Mouse (Mus musculus): ENCODE measurements around the gene Hspb11. TPM values are rescaled to one million over a fixed set of nuclear protein-coding genes. Genes with fewer than 3 reads are reported as not detected.

Hspb11 gene
- polyA plus RNA-seq, 1 experiment from 2014 or later = 34.5 TPM

DNA sequence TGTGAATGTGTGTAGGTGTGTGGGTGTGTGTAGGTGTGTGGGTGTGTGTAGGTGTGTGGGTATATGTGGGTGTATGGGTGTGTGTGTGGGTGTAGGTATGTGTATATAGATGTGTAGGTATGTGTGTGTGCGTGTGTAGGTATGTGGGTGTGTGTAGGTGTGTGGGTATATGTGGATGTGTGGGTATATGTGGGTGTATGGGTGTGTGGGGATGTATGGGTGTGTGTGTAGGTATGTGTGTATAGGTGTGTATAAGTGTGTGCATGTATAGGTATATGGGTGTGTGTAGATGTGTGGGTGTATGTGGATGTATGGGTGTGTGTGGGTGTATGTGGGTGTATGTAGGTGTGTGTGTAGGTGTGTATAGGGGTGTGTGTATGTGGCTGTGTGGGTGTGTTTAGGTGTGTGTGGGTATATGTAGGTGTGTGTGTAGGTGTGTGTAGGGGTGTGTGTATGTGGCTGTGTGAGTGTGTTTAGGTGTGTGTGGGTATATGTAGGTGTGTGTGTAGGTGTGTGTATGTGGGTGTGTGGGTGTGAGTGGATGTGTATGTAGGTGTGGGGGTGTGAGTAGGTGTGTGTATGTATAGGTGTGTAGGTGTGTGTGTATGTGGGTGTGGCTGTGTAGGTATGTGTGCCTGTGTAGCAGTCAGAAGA lies 47.6 kb downstream of the Hspb11 start:
- Histone ChIP-seq H3K4me1 (no peaks in the 10 kb centered on the region), H3K4me3 (no peak overlapping the region), H3K9ac (no peak overlapping the region), H3K4me2 (no peak overlapping the region), H3K36me3 (replicated peaks) (no peaks in the 10 kb centered on the region), H3K27me3 (replicated peaks) (no peaks in the 10 kb centered on the region), H3K9me3 (no peaks in the 10 kb centered on the region), H3K27ac (no peak overlapping the region)
- ATAC-seq (replicated peaks) = no peak
- 100% methylated on average over 1 of the region's 1 CpGs for WGBS

DNA sequence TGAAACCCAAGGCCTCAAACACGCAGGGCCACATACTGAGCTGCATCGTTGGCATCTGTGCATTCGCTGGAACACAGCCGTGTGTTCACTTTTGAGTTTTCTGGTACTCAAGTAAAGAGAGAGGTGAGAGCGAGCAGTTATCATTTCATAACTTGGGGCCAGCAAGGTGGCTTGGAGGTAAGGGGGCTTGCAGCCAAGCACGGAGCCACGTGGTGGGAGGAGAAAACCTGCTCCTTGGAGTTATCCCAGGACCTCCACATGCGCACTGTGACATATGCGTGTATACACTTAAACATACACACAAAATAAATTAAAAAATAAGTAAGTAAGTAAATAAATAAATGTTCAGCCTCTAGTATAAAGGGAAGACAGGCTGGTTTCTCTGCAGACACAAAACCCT lies 48.8 kb downstream of the Hspb11 start:
- no peak overlapping the region for H3K4me2 ChIP-seq

DNA sequence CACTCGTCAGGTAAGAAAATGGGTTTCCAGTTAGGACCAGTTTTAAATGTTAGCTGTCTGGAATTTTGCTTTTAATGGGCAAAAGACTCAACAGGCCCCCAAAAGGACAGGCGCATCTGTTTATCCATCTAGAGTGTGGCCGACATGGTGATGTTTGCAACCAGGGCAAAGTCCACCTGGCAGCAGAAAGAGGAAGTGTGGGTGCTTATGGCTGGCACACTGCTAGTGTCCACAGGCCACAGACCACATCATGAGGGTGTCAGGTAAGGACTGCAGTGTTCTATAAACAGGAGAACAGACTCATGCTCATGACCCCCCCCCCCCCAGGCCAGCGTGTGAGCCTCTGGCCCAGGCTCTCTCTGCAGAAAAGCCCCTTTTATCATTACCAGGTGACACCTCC lies 49.4 kb downstream of the Hspb11 start:
- Histone ChIP-seq H3K27me3 (replicated peaks) (no peaks in the 10 kb centered on the region), H3K9me3 (no peaks in the 10 kb centered on the region), H3K4me2 (no peak overlapping the region), H3K4me1 (no peaks in the 10 kb centered on the region), H3K9ac (no peak overlapping the region), H3K36me3 (replicated peaks) (no peaks in the 10 kb centered on the region), H3K27ac (no peak overlapping the region), H3K4me3 (no peak overlapping the region)
- 84% methylated on average over 4 of the region's 4 CpGs for WGBS
- ATAC-seq (replicated peaks) = no peak

More for the DNA sequence above, 48.8 kb downstream of the Hspb11 start:
- 90% methylated on average over 9 of the region's 9 CpGs for WGBS
- Histone ChIP-seq H3K4me3 (no peak overlapping the region), H3K9ac (no peak overlapping the region), H3K9me3 (no peaks in the 10 kb centered on the region), H3K27ac (no peak overlapping the region), H3K36me3 (replicated peaks) (no peaks in the 10 kb centered on the region), H3K27me3 (replicated peaks) (no peaks in the 10 kb centered on the region), H3K4me1 (no peaks in the 10 kb centered on the region)
- ATAC-seq (replicated peaks) = no peak

DNA sequence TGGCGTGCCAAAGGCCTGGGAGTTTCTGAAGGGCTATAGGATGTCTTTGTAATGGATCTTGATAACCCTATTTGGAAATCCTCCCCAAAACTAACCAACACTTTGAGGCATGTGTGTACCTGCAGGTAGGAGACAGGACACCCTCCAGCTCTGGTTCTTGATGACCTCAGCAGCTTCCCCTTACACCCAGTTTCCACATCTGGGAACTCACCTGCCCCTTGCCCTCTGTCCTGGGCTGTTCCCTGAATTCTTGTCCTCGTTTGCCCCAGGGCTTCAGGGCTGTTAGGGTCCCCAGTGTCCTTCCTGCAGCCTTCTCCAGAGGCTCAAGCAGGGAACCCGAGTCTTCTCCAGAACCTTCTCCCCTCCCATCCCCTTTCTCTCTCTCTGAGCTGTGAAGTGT lies 50.1 kb downstream of the Hspb11 start:
- Histone ChIP-seq H3K4me1 (no peaks in the 10 kb centered on the region), H3K36me3 (replicated peaks) (no peaks in the 10 kb centered on the region), H3K9me3 (no peaks in the 10 kb centered on the region), H3K4me3 (no peak overlapping the region), H3K27me3 (replicated peaks) (no peaks in the 10 kb centered on the region), H3K9ac (no peak overlapping the region), H3K27ac (no peak overlapping the region), H3K4me2 (no peak overlapping the region)
- no peak for ATAC-seq (replicated peaks)
- WGBS = 67% methylated on average over 3 of the region's 3 CpGs

DNA sequence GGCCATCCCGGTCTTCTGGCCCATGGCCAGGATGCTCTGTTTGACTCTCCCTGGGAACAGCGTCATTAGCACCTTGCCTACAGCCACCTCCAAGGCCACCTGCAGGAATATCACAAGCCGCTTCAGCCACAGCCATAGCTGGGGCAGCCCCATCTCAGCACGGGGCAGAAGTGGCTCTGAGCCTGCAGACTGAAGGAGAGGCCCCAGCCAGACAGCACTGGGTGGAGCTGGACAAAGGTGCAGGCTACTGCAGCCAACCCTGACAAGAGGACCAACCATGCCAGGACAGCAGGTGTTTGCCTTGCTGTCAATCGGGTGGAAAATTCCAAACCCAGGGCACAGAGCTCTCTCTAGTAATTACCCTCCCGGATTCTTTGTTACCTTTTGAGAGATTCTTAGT lies 53.6 kb downstream of the Hspb11 start, which contains the start of gene Dio1:
Gene Dio1 (minus strand): TSS at position 204 of the 400 bp plus-strand sequence.
- no peak within 1 kb of the TSS for H3K4me3 ChIP-seq
- no peak within 1 kb of the TSS for H3K4me2 ChIP-seq
- no peak for ATAC-seq (replicated peaks)
- H3K27me3 ChIP-seq (replicated peaks) = no peaks in the 10 kb centered on the region
- no peaks in the 10 kb centered on the region for H3K36me3 ChIP-seq (replicated peaks)
- 60% methylated on average over 6 of the region's 6 CpGs for WGBS
- H3K9ac ChIP-seq = no peak within 1 kb of the TSS
- H3K4me1 ChIP-seq = no peaks in the 10 kb centered on the region
- no peak within 1 kb of the TSS for H3K27ac ChIP-seq
- no peaks in the 10 kb centered on the region for H3K9me3 ChIP-seq

DNA sequence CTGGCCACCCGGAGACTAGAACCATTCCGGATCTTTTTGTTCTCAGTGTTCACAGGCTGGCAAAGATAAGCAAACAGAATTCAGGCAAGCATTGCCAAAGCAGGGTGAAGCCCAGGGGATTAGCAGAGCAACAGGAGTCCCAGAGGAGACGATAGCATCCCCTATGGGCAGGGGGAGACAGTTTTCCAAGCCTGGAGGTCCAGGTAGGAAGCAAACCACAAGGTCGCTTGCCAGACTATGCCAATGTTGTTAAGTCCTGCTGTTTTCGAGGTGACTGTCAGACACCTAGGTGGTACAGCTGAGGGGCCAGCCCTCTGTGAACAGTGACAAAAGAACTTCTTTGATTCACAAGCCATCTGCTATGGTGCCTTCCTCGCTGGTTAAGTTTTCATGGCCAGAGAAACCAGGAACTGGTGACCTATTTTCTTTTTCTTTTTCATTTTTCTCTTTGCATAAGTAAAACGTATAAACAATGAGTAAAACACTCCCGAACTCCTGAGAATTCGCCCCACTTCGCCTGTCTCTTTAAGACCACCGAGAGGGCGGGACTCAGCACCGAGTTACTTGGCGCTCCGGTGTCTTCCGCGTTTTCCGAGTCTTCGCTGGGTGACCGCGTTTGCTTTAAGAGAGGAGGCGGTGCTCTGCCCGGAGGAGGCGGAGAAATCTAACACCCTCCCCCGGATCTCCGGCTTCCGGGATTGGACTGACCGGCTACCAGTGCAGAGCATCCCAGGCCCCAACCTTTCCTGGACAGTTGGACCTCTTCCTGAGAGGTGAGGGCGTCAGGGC lies 60.5 kb downstream of the Hspb11 start, which contains the start of gene Yipf1:
Gene Yipf1 (plus strand): TSS at position 674 of the 789 bp plus-strand sequence.
- H3K27ac ChIP-seq = peak within 1 kb of the TSS; percentile 46; the same call in 1 of the 2 replicates
- peaks cover 12% of the 10 kb centered on the region for H3K4me1 ChIP-seq
- peak; percentile 96 for ATAC-seq (replicated peaks)
- H3K36me3 ChIP-seq (replicated peaks) = peaks cover 9% of the 10 kb centered on the region; the same call in 1 of the 2 replicates
- no peaks in the 10 kb centered on the region for H3K27me3 ChIP-seq (replicated peaks)
- peak within 1 kb of the TSS; percentile 63 for H3K4me3 ChIP-seq
- no peaks in the 10 kb centered on the region for H3K9me3 ChIP-seq
- peak within 1 kb of the TSS; percentile 53 for H3K9ac ChIP-seq
- peak within 1 kb of the TSS; percentile 59 for H3K4me2 ChIP-seq
- WGBS = under 1% methylated on average over 29 of the region's 29 CpGs

DNA sequence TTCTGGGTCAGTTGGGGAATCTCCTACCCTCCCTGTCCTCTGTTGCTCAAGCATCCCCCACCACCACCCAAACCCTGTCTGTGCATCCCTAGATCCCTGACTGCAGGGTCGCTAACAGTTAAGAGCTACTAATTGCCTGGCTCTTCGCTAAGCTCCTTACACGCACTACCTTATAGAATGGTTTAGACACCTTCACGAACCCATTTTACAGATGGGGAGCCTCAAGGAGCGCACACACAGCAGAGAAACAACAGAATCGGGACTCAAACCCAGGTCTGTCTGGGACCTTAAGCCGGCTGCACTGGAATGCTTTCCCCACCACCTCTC lies 61.0 kb downstream of the Hspb11 start:
- WGBS = 9% methylated on average over 7 of the region's 7 CpGs
- no peak for ATAC-seq (replicated peaks)
- peak overlapping the region; percentile 53 for H3K9ac ChIP-seq

DNA sequence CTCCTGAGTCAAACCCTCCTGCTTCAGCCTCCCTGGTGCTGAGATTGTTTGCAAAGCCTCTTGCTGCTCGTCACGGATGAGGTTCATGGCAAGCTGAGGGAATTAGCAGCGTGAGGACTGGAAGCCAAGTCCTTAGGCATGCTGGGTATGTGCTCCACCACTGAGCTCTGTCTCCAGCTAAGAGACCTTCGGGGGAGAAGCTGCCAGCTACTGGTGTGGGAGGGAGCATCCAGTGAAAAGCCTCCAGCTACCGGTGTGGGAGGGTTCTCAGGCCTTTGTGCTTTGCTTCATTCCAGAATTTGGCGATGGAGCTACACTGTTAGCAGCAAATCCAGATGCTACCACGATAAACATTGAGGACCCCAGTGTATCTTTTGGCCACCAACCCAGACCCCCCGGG lies 65.3 kb downstream of the Hspb11 start:
- no peaks in the 10 kb centered on the region for H3K27me3 ChIP-seq (replicated peaks)
- H3K9ac ChIP-seq = no peak overlapping the region
- H3K36me3 ChIP-seq (replicated peaks) = peaks cover 25% of the 10 kb centered on the region
- H3K4me2 ChIP-seq = no peak overlapping the region
- no peaks in the 10 kb centered on the region for H3K9me3 ChIP-seq
- no peak for ATAC-seq (replicated peaks)
- H3K4me1 ChIP-seq = peaks cover 8% of the 10 kb centered on the region
- H3K27ac ChIP-seq = no peak overlapping the region
- no peak overlapping the region for H3K4me3 ChIP-seq
- 81% methylated on average over 8 of the region's 8 CpGs for WGBS

More for the DNA sequence above, 61.0 kb downstream of the Hspb11 start:
- Histone ChIP-seq H3K9me3 (no peaks in the 10 kb centered on the region), H3K4me2 (peak overlapping the region; percentile 59), H3K27me3 (replicated peaks) (no peaks in the 10 kb centered on the region), H3K4me3 (peak overlapping the region; percentile 63), H3K36me3 (replicated peaks) (peaks cover 14% of the 10 kb centered on the region; the same call in 1 of the 2 replicates), H3K4me1 (peaks cover 12% of the 10 kb centered on the region), H3K27ac (peak overlapping the region; percentile 46; the same call in 1 of the 2 replicates)

DNA sequence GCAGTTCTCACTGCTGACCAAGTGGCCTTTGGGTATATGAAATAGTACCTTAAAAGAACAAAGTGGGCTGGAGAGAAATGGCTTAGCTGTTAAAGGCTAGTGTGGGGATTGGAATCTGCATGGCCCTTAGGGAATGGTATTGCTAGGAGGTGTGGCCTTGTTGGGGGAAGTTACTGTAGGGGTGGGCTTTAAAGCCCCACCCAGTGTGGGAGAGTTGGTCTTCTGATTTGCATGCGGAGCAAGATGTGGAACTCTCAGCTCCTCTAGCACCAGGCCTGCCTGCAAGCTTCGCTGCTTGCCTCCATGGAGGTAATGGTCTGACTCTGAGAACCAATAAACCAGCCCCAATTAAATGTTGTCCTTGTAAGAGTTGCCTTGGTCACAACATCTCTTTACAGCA lies 67.6 kb downstream of the Hspb11 start:
- no peak overlapping the region for H3K27ac ChIP-seq
- no peaks in the 10 kb centered on the region for H3K27me3 ChIP-seq (replicated peaks)
- no peaks in the 10 kb centered on the region for H3K9me3 ChIP-seq
- no peak overlapping the region for H3K4me2 ChIP-seq
- H3K9ac ChIP-seq = no peak overlapping the region
- H3K36me3 ChIP-seq (replicated peaks) = peaks cover 25% of the 10 kb centered on the region
- no peak for ATAC-seq (replicated peaks)
- H3K4me1 ChIP-seq = no peaks in the 10 kb centered on the region
- H3K4me3 ChIP-seq = no peak overlapping the region
- 78% methylated on average over 2 of the region's 2 CpGs for WGBS

DNA sequence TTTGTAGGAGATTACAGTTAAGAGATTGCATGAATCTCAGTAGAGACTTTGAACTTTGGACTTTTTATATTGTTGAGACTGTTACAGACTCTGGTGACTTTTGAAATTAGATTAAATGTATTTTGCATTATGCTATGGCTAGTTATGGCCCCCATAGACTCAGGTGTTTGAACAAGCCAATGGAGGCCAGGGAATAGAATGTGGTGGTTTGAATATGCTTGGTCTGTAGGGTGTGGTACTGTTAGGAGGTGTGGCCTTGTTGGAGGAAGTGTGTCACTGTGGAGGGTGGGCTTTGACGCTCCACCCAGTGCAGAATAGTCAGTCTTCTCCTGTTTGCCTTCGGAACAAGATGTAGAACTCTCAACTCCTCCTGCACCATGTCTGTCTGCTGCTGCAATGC lies 69.7 kb downstream of the Hspb11 start:
- Histone ChIP-seq H3K9me3 (no peaks in the 10 kb centered on the region), H3K4me3 (no peak overlapping the region), H3K27ac (no peak overlapping the region), H3K4me1 (no peaks in the 10 kb centered on the region), H3K4me2 (no peak overlapping the region), H3K36me3 (replicated peaks) (peaks cover 19% of the 10 kb centered on the region), H3K27me3 (replicated peaks) (no peaks in the 10 kb centered on the region), H3K9ac (no peak overlapping the region)
- ATAC-seq (replicated peaks) = no peak
- 92% methylated on average over 2 of the region's 2 CpGs for WGBS

DNA sequence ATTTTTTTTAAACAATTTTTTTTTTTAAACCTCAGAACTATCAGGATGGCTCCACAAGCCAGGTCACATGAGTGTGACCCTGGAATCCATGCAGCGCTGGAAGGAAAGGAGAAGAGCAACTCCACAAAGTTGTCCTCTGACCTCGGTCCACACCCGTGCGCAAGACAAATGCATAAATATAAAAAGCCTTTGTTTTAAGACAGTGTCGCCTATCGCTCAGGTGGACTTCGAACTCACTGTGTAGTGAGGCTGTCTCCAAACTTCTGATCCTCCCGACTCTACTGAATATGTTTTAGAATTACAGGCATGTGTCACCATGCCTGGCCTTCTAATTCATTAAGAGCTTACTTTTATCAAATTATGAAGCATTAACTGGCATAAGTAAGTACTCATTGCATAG lies 75.1 kb downstream of the Hspb11 start:
- Histone ChIP-seq H3K27me3 (replicated peaks) (no peaks in the 10 kb centered on the region), H3K36me3 (replicated peaks) (peaks cover under 1% of the 10 kb centered on the region), H3K4me1 (no peaks in the 10 kb centered on the region), H3K4me3 (no peak overlapping the region), H3K4me2 (no peak overlapping the region), H3K9ac (no peak overlapping the region), H3K9me3 (no peaks in the 10 kb centered on the region), H3K27ac (no peak overlapping the region)
- no peak for ATAC-seq (replicated peaks)
- WGBS = 96% methylated on average over 8 of the region's 8 CpGs
